Mouse (Mus musculus): ENCODE measurements at regions not wholly inside any gene's neighbourhood (a gene's known extent, or its start where the extent isn't known, plus 50 kb on each side); places are given as distances from the start of the nearest gene placed in this dataset.

GRCm38 (mm10) chr10:60952495-60952894 lies 121.1 kb upstream of the Unc5b start:
- ATAC-seq (ENCODE audit: insufficient read depth, low FRiP score) = no peak

GRCm38 (mm10) chr10:60948983-60949677 lies 117.7 kb upstream of the Unc5b start:
- 40% methylated on average over 7 of the region's 7 CpGs for WGBS
- no peak for ATAC-seq (ENCODE audit: insufficient read depth, low FRiP score)
- H3K4me3 ChIP-seq (replicated peaks; ENCODE audit: low read length) = no peak overlapping the region
- no peaks in the 10 kb centered on the region for H3K4me1 ChIP-seq (ENCODE audit: control insufficient read depth, insufficient read depth, low read length)
- no peak overlapping the region for H3K27ac ChIP-seq (ENCODE audit: low read length)
- H3K27me3 ChIP-seq (ENCODE audit: control insufficient read depth, insufficient read depth, low read length) = no peaks in the 10 kb centered on the region
- H3K4me2 ChIP-seq (ENCODE audit: low read depth, low read length) = no peak overlapping the region
- H3K36me3 ChIP-seq (ENCODE audit: control insufficient read depth, insufficient read depth, low read length) = no peaks in the 10 kb centered on the region
- H3K9me3 ChIP-seq (replicated peaks; ENCODE audit: control insufficient read depth, low read length) = no peaks in the 10 kb centered on the region
- H3K9ac ChIP-seq (ENCODE audit: low read length) = no peak overlapping the region

More at GRCm38 (mm10) chr10:60952495-60952894, 121.1 kb upstream of the Unc5b start:
- Histone ChIP-seq H3K4me3 (replicated peaks; ENCODE audit: low read length) (no peak overlapping the region), H3K4me2 (ENCODE audit: low read depth, low read length) (no peak overlapping the region), H3K36me3 (ENCODE audit: control insufficient read depth, insufficient read depth, low read length) (no peaks in the 10 kb centered on the region), H3K9me3 (replicated peaks; ENCODE audit: control insufficient read depth, low read length) (no peaks in the 10 kb centered on the region), H3K27me3 (ENCODE audit: control insufficient read depth, insufficient read depth, low read length) (no peaks in the 10 kb centered on the region), H3K4me1 (ENCODE audit: control insufficient read depth, insufficient read depth, low read length) (no peaks in the 10 kb centered on the region), H3K27ac (ENCODE audit: low read length) (no peak overlapping the region), H3K9ac (ENCODE audit: low read length) (no peak overlapping the region)
- 16% methylated on average over 7 of the region's 7 CpGs for WGBS

- WGBS = 65% methylated on average over 6 of the region's 6 CpGs
- Histone ChIP-seq H3K9ac (ENCODE audit: low read length) (no peak overlapping the region), H3K4me2 (ENCODE audit: low read depth, low read length) (no peak overlapping the region), H3K4me3 (replicated peaks; ENCODE audit: low read length) (no peak overlapping the region), H3K27me3 (ENCODE audit: control insufficient read depth, insufficient read depth, low read length) (no peaks in the 10 kb centered on the region), H3K36me3 (ENCODE audit: control insufficient read depth, insufficient read depth, low read length) (no peaks in the 10 kb centered on the region), H3K4me1 (ENCODE audit: control insufficient read depth, insufficient read depth, low read length) (no peaks in the 10 kb centered on the region), H3K9me3 (replicated peaks; ENCODE audit: control insufficient read depth, low read length) (no peaks in the 10 kb centered on the region), H3K27ac (ENCODE audit: low read length) (no peak overlapping the region)
- ATAC-seq (ENCODE audit: insufficient read depth, low FRiP score) = no peak
Measured at GRCm38 (mm10) chr10:60943074-60943473, 111.7 kb upstream of the Unc5b start.

- Histone ChIP-seq H3K4me3 (replicated peaks; ENCODE audit: low read length) (no peak overlapping the region), H3K27ac (ENCODE audit: low read length) (no peak overlapping the region), H3K9me3 (replicated peaks; ENCODE audit: control insufficient read depth, low read length) (no peaks in the 10 kb centered on the region), H3K36me3 (ENCODE audit: control insufficient read depth, insufficient read depth, low read length) (no peaks in the 10 kb centered on the region), H3K9ac (ENCODE audit: low read length) (no peak overlapping the region), H3K27me3 (ENCODE audit: control insufficient read depth, insufficient read depth, low read length) (no peaks in the 10 kb centered on the region), H3K4me1 (ENCODE audit: control insufficient read depth, insufficient read depth, low read length) (0 out of 2 replicates have a peak, but pooled peaks cover 4% of the 10 kb centered on the region), H3K4me2 (ENCODE audit: low read depth, low read length) (no peak overlapping the region)
- ATAC-seq (ENCODE audit: insufficient read depth, low FRiP score) = no peak
- 86% methylated on average over 10 of the region's 10 CpGs for WGBS
Measured at GRCm38 (mm10) chr10:60938749-60939148, 107.4 kb upstream of the Unc5b start.

GRCm38 (mm10) chr10:60937517-60937866 lies 106.1 kb upstream of the Unc5b start:
- 47% methylated on average over 7 of the region's 7 CpGs for WGBS
- H3K27ac ChIP-seq (ENCODE audit: low read length) = no peak overlapping the region
- no peak for ATAC-seq (ENCODE audit: insufficient read depth, low FRiP score)
- H3K4me2 ChIP-seq (ENCODE audit: low read depth, low read length) = no peak overlapping the region
- H3K27me3 ChIP-seq (ENCODE audit: control insufficient read depth, insufficient read depth, low read length) = no peaks in the 10 kb centered on the region
- no peaks in the 10 kb centered on the region for H3K36me3 ChIP-seq (ENCODE audit: control insufficient read depth, insufficient read depth, low read length)
- no peaks in the 10 kb centered on the region for H3K9me3 ChIP-seq (replicated peaks; ENCODE audit: control insufficient read depth, low read length)
- H3K9ac ChIP-seq (ENCODE audit: low read length) = no peak overlapping the region
- H3K4me1 ChIP-seq (ENCODE audit: control insufficient read depth, insufficient read depth, low read length) = 0 out of 2 replicates have a peak, but pooled peaks cover 4% of the 10 kb centered on the region
- no peak overlapping the region for H3K4me3 ChIP-seq (replicated peaks; ENCODE audit: low read length)

GRCm38 (mm10) chr10:60936659-60937516 lies 105.5 kb upstream of the Unc5b start:
- no peak overlapping the region for H3K4me2 ChIP-seq (ENCODE audit: low read depth, low read length)
- no peak overlapping the region for H3K4me3 ChIP-seq (replicated peaks; ENCODE audit: low read length)
- no peak overlapping the region for H3K27ac ChIP-seq (ENCODE audit: low read length)
- 0 out of 2 replicates have a peak, but pooled peaks cover 4% of the 10 kb centered on the region for H3K4me1 ChIP-seq (ENCODE audit: control insufficient read depth, insufficient read depth, low read length)
- no peaks in the 10 kb centered on the region for H3K36me3 ChIP-seq (ENCODE audit: control insufficient read depth, insufficient read depth, low read length)
- 27% methylated on average over 13 of the region's 13 CpGs for WGBS
- ATAC-seq (ENCODE audit: insufficient read depth, low FRiP score) = no peak
- H3K27me3 ChIP-seq (ENCODE audit: control insufficient read depth, insufficient read depth, low read length) = no peaks in the 10 kb centered on the region
- H3K9me3 ChIP-seq (replicated peaks; ENCODE audit: control insufficient read depth, low read length) = no peaks in the 10 kb centered on the region
- no peak overlapping the region for H3K9ac ChIP-seq (ENCODE audit: low read length)

GRCm38 (mm10) chr10:60934297-60935286 lies 103.2 kb upstream of the Unc5b start:
- H3K27me3 ChIP-seq (ENCODE audit: control insufficient read depth, insufficient read depth, low read length) = no peaks in the 10 kb centered on the region
- H3K27ac ChIP-seq (ENCODE audit: low read length) = no peak overlapping the region
- no peaks in the 10 kb centered on the region for H3K36me3 ChIP-seq (ENCODE audit: control insufficient read depth, insufficient read depth, low read length)
- 60% methylated on average over 13 of the region's 13 CpGs for WGBS
- no peak overlapping the region for H3K9ac ChIP-seq (ENCODE audit: low read length)
- H3K4me2 ChIP-seq (ENCODE audit: low read depth, low read length) = no peak overlapping the region
- peak; percentile 74 for ATAC-seq (ENCODE audit: insufficient read depth, low FRiP score)
- no peak overlapping the region for H3K4me3 ChIP-seq (replicated peaks; ENCODE audit: low read length)
- no peaks in the 10 kb centered on the region for H3K9me3 ChIP-seq (replicated peaks; ENCODE audit: control insufficient read depth, low read length)
- H3K4me1 ChIP-seq (ENCODE audit: control insufficient read depth, insufficient read depth, low read length) = 0 out of 2 replicates have a peak, but pooled peaks cover 4% of the 10 kb centered on the region

GRCm38 (mm10) chr10:60933891-60934290 lies 102.5 kb upstream of the Unc5b start:
- H3K4me1 ChIP-seq (ENCODE audit: control insufficient read depth, insufficient read depth, low read length) = 0 out of 2 replicates have a peak, but pooled peaks cover 4% of the 10 kb centered on the region

More at GRCm38 (mm10) chr10:60933891-60934290, 102.5 kb upstream of the Unc5b start:
- Histone ChIP-seq H3K9ac (ENCODE audit: low read length) (no peak overlapping the region), H3K27ac (ENCODE audit: low read length) (no peak overlapping the region), H3K36me3 (ENCODE audit: control insufficient read depth, insufficient read depth, low read length) (no peaks in the 10 kb centered on the region), H3K27me3 (ENCODE audit: control insufficient read depth, insufficient read depth, low read length) (no peaks in the 10 kb centered on the region), H3K4me3 (replicated peaks; ENCODE audit: low read length) (no peak overlapping the region), H3K4me2 (ENCODE audit: low read depth, low read length) (no peak overlapping the region), H3K9me3 (replicated peaks; ENCODE audit: control insufficient read depth, low read length) (no peaks in the 10 kb centered on the region)
- 25% methylated on average over 7 of the region's 7 CpGs for WGBS
- ATAC-seq (ENCODE audit: insufficient read depth, low FRiP score) = no peak
